Mouse (Mus musculus): ENCODE measurements at regions not wholly inside any gene's neighbourhood (a gene's known extent, or its start where the extent isn't known, plus 50 kb on each side); places are given as distances from the start of the nearest gene placed in this dataset.

DNA sequence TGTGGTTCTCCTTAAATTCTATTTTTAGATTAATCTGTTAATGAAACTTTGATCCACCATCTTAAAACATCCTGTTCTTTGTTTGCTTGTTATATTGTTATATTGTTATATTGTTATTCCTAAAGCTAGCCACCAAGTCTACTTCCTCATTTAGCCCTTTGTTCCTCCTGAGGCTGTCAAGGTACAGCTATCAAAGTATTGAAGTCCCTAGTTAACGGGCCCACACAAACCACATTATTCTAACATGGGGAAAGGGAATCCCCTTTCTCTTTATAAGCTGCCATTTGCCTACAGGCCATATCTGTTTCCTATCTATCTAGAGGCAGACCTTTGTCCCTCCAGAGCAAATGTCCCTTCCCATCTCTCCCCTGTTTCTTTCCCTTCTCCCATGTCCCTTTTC, 317.0 kb downstream of the Prr30 start:
- no peak for DNase-seq (ENCODE audit: low spot score)

GRCm38 (mm10) chr14:100880103-100880502, 320.0 kb downstream of the Prr30 start:
- no peak for DNase-seq (ENCODE audit: low spot score)

GRCm38 (mm10) chr14:100867790-100868189, 332.3 kb downstream of the Prr30 start:
- no peak for DNase-seq (ENCODE audit: low spot score)

- no peak for DNase-seq (ENCODE audit: low spot score)
Measured at GRCm38 (mm10) chr14:100864792-100865191, 335.3 kb downstream of the Prr30 start.

GRCm38 (mm10) chr14:100864164-100864563, 336.0 kb downstream of the Prr30 start:
- no peak for DNase-seq (ENCODE audit: low spot score)

DNA sequence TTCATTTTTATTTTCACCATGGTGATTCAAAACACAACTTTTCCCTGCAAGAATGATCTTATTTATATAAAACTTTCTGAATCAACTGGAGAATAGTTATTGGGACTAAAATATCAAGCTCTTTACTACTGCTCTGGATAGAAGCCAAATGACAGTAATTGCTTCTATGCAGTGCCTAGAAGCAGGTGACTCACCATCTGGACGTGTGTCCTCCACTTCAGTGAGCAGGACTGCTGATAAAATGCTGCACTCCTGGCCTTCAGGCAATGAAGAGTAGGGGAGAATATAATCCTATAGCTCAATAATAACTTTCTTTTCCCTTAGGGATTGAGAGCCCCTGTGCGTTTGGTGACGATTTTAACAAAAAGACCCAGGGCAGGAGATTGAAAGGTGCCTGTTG, 357.3 kb downstream of the Prr30 start:
- no peak for DNase-seq (ENCODE audit: low spot score)

Data from testis, postnatal 10 days (tissue).